Mouse (Mus musculus): ENCODE measurements at regions not wholly inside any gene's neighbourhood (a gene's known extent, or its start where the extent isn't known, plus 50 kb on each side); places are given as distances from the start of the nearest gene placed in this dataset.

DNA sequence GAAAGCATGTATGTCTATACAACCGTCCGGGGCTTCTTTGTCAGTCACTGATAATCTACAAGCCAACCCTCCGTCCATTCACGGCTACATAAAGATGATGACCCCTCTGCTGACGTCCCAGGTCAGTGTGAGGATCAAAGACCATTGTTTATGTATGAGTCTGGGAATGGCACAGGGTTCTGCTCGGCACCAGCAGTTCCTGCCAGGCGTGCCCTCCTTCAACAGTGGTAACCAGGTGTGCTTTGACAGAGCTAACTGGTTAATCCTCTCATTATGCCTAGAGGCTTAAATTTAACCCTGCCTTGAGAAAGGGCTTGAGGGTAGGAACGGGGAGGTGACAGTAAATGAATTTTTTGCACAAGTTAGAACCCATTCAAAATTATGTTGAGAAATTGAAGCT lies 58.2 kb upstream of the Ttc29 start:
- DNase-seq = no peak

DNA sequence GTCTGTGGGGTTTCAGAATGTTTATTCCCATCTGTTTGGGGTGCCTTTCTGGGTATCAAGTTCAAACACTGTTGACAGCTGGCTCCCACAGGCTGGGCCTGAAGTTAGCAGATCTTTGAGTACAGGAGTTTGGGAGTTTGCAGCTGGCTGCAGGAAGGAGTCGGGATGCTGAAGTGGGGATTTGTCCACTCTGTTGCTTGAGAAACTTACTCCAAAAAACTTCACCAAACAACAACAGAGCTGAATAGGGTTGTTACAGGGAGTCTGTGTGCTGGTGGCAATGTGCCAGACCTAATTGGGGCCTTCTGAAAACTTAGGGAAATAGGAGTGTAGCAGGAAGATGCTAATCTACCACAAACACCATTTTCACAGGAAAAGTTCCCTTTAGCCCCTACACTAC lies 51.1 kb upstream of the Ttc29 start:
- DNase-seq = no peak

DNA sequence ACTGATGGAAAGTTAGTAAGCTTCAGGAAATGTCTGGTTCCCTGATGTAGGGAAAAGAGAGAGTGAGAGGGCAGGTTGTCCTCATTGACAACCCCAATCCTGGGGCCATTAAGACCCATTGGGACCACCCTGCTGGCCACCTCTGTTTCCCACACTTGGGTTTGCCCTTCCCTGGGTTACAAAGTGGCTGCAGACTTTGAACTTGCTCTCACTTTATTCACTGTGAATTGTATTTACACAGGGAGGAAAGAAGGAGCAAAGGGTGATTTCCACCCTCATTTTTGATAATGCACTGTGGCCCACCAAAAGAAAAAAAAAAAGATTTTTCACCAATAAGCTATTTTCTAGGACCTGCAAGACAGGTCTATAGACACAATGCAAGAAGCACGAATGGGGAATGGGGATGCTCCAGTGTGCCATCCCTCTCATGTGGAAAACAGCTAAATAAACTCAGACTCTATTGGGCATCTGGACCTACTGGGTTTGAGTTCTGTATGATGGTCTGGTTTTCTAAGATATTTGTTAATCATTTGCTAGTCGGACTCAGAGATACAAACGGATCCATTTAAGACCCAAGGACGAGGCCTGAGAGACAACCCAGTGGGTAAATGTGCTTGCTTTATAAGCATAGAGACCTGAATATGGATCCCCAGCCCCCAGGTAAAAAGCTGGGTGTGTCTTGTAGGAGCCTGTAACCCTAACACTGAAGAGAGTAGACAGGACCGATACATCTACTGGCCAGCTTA lies 50.2 kb upstream of the Ttc29 start:
- no peak for DNase-seq
